Mouse (Mus musculus): ENCODE results near the gene Mrpl40. TPM values are rescaled to one million over a fixed set of nuclear protein-coding genes. Genes with fewer than 3 reads are reported as not detected.

Mrpl40 gene
- polyA plus RNA-seq, 1 experiment = 8.2 TPM

DNA sequence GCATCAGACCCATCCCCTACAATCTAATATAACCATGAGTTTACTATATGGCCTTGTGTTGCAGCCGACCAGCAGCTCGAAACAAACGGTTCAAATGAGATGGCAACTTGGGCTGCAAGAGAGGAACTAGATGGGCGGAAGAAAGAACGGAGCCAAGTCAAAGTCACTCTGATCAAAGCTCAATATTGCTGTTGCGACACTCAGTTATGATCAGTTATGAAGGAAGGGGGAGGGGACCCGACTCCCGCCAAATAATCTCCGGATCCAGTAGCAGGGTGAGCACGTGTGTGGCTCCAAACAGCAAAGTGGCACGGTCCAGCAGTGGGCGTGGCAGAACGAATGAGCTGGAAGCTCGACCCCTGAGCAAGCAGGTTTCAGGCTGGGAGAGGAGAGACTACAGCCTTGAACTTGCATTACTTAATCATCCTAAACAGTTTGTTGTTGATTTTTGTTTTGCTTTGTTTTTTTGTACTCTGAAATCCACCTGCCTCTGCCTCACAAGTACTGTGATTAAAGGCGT is 30.3 kb downstream of the Mrpl40 start:
- Histone ChIP-seq H3K27me3 (ENCODE audit: control insufficient read depth, insufficient read depth, low read length) (no peaks in the 10 kb centered on the region), H3K4me3 (ENCODE audit: low read depth, low read length) (no peak overlapping the region), H3K4me1 (ENCODE audit: control insufficient read depth, insufficient read depth, insufficient read length, low read length) (no peaks in the 10 kb centered on the region), H3K36me3 (ENCODE audit: control insufficient read depth, insufficient read depth, low read length) (no peaks in the 10 kb centered on the region), H3K27ac (ENCODE audit: insufficient read depth, low read depth, low read length) (no peak overlapping the region)
- WGBS = 76% methylated on average over 15 of the region's 15 CpGs
- no peak for TF ChIP-seq POLR2A (IDR thresholded peaks at IDR 0.05; ENCODE audit: low read depth, low read length)

DNA sequence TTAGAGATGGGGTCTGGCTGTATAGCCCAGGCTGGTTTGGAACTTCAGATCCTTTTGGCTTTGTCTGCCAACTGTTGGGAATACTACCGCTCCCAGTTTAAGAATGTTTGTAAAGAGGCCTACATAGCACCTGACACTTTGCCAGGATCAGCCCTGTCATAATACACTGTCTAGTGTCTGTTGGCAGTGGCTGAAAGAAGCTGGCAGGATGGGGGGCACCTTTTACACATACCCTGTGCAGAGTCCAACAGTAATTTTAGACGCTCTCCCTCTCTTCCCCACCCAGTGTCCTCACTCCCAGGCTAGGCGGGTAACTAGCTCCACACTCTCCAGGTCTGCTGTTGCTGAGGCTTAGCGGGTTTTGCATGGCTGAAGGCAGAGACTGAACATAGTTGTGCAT is 38.3 kb downstream of the Mrpl40 start:
- Histone ChIP-seq H3K27ac (ENCODE audit: insufficient read depth, low read depth, low read length) (no peak overlapping the region), H3K4me3 (ENCODE audit: low read depth, low read length) (no peak overlapping the region), H3K4me1 (ENCODE audit: control insufficient read depth, insufficient read depth, insufficient read length, low read length) (peaks cover 3% of the 10 kb centered on the region; the same call in 1 of the 2 replicates), H3K36me3 (ENCODE audit: control insufficient read depth, insufficient read depth, low read length) (peaks cover 12% of the 10 kb centered on the region), H3K27me3 (ENCODE audit: control insufficient read depth, insufficient read depth, low read length) (no peaks in the 10 kb centered on the region)
- WGBS = 75% methylated on average over 4 of the region's 4 CpGs
- no peak for TF ChIP-seq CTCF (IDR thresholded peaks at IDR 0.05; ENCODE audit: extremely low read depth, insufficient read length, insufficient replicate concordance, low read depth, low read length)
- no peak for TF ChIP-seq POLR2A (IDR thresholded peaks at IDR 0.05; ENCODE audit: low read depth, low read length)

DNA sequence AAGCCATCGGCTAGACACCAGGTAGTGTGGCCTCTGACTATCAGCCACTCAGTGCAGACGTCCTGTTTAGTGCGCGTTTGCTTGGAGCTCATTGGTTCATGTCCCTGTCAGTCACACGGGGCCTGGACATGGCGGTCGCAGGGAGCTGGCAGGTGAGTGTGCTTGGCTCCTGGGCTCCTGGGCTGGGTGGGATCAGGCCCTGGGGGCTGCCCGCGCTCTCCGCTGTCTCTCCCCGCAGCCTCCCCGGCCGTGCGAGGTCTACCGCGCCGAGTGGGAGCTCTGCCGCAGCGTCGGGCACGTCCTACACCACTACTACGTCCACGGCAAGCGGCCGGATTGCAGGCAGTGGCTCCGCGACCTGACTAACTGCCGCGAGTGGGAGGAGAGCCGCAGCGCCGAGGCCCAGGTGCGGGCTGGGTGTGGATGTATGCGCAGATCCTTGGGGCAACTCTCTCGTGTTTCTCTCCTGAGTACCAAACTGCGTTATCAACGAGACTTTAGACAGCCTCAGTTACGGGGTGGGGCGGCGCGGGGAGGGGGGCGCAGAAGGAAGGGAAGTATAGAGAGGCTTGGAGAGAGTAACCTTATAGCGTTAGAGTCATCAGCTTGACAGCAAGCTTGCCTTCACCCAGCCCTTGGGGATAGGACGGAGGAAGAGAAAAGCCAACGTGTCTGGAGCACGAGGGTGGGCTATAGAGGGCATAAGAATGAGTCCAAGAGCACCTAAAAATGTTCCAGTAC is 40.0 kb downstream of the Mrpl40 start, which contains the start of the genes 2510002D24Rik and Gm28539:
Gene 2510002D24Rik (plus strand): TSS at position 111 of the 741 bp plus-strand sequence.
Gene Gm28539 (plus strand): TSS at position 117 of the 741 bp plus-strand sequence.
- 1% methylated on average over 46 of the region's 46 CpGs for WGBS
- H3K27ac ChIP-seq (ENCODE audit: insufficient read depth, low read depth, low read length) = peak within 1 kb of the TSS; percentile 35; the same call in 1 of the 2 replicates

DNA sequence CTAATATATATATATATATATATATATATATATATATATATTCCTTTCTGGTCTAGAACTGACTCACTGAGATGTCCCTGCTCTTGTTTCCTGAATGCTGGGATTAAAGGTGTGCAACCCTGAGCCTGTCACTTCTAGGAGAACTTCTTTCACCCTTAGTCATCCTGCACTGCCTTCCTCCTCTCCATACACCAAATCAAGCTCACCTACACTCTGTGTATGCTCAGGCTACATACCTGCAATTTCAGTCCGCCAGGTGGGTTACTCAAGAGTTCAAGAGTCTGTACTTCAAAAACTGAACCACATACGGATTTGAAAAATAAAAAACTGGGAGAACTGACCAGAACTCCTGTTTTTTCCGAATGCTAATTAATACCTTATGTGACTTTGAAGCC is 40.6 kb downstream of the Mrpl40 start:
- whole genome bisulfite sequencing = 13% methylated on average over 3 of the region's 3 CpGs
- TF ChIP-seq CTCF (IDR thresholded peaks at IDR 0.05; ENCODE audit: extremely low read depth, insufficient read length, insufficient replicate concordance, low read depth, low read length) = no peak
- no peak for TF ChIP-seq POLR2A (IDR thresholded peaks at IDR 0.05; ENCODE audit: low read depth, low read length)

More for the DNA sequence above, 40.0 kb downstream of the Mrpl40 start, which contains the start of the genes 2510002D24Rik and Gm28539:
- Histone ChIP-seq H3K27me3 (ENCODE audit: control insufficient read depth, insufficient read depth, low read length) (no peaks in the 10 kb centered on the region), H3K36me3 (ENCODE audit: control insufficient read depth, insufficient read depth, low read length) (peaks cover 18% of the 10 kb centered on the region), H3K4me1 (ENCODE audit: control insufficient read depth, insufficient read depth, insufficient read length, low read length) (peaks cover 3% of the 10 kb centered on the region; the same call in 1 of the 2 replicates), H3K4me3 (ENCODE audit: low read depth, low read length) (peak within 1 kb of the TSS; percentile 93)
- TF ChIP-seq POLR2A (IDR thresholded peaks at IDR 0.05; ENCODE audit: low read depth, low read length) (peak; percentile 72; the same call in 1 of the 2 replicates), CTCF (IDR thresholded peaks at IDR 0.05; ENCODE audit: extremely low read depth, insufficient read length, insufficient replicate concordance, low read depth, low read length) (no peak)

DNA sequence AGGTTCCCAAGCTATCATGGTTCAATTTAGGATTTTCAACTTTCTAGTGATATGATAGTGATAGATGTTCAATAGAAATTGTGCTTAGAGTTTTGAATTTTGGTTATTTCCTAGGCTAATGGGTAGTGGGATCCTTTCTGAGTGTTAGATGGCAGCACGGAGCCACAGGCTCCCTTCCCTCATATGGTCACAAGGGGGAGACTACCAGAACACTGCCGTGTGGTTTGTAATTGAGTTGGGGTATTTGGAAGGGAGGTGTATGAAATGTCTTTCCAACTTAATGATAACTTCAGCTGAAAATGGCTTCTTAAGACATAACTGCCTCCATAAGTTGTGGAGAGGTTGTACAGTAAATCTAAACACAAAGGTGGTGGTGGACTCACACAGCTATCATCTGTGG is 43.2 kb downstream of the Mrpl40 start:
- Histone ChIP-seq H3K36me3 (ENCODE audit: control insufficient read depth, insufficient read depth, low read length) (peaks cover 39% of the 10 kb centered on the region), H3K27me3 (ENCODE audit: control insufficient read depth, insufficient read depth, low read length) (no peaks in the 10 kb centered on the region), H3K27ac (ENCODE audit: insufficient read depth, low read depth, low read length) (no peak overlapping the region), H3K4me1 (ENCODE audit: control insufficient read depth, insufficient read depth, insufficient read length, low read length) (peaks cover 3% of the 10 kb centered on the region; the same call in 1 of the 2 replicates), H3K4me3 (ENCODE audit: low read depth, low read length) (no peak overlapping the region)
- TF ChIP-seq CTCF (IDR thresholded peaks at IDR 0.05; ENCODE audit: extremely low read depth, insufficient read length, insufficient replicate concordance, low read depth, low read length) (no peak), POLR2A (IDR thresholded peaks at IDR 0.05; ENCODE audit: low read depth, low read length) (no peak)
- WGBS = 84% methylated on average over 2 of the region's 2 CpGs

More for the DNA sequence above, 40.6 kb downstream of the Mrpl40 start:
- Histone ChIP-seq H3K27ac (ENCODE audit: insufficient read depth, low read depth, low read length) (no peak overlapping the region), H3K27me3 (ENCODE audit: control insufficient read depth, insufficient read depth, low read length) (no peaks in the 10 kb centered on the region), H3K4me1 (ENCODE audit: control insufficient read depth, insufficient read depth, insufficient read length, low read length) (peaks cover 3% of the 10 kb centered on the region; the same call in 1 of the 2 replicates), H3K4me3 (ENCODE audit: low read depth, low read length) (no peak overlapping the region), H3K36me3 (ENCODE audit: control insufficient read depth, insufficient read depth, low read length) (peaks cover 23% of the 10 kb centered on the region)

DNA sequence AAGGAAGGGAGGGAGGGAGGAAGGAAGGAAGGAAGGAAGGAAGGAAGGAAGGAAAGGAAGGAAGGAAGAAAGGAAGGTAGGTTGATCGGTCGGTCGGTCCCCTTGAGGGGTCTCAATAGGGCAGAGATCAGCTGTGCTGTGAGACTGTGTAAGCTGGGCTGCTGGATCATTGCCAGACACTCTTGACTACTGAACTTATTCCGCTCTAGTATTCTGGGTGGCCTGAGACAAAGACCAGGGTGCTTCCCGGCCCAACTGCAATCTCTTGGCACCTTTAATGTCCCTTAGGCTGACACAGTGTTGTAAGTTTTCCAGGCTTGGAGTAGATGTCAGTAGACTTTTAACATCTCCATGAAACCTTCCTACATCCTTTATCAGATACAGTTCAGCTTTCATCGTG is 47.6 kb downstream of the Mrpl40 start:
- Histone ChIP-seq H3K4me3 (ENCODE audit: low read depth, low read length) (no peak overlapping the region), H3K27ac (ENCODE audit: insufficient read depth, low read depth, low read length) (no peak overlapping the region), H3K4me1 (ENCODE audit: control insufficient read depth, insufficient read depth, insufficient read length, low read length) (no peaks in the 10 kb centered on the region), H3K36me3 (ENCODE audit: control insufficient read depth, insufficient read depth, low read length) (peaks cover 68% of the 10 kb centered on the region), H3K27me3 (ENCODE audit: control insufficient read depth, insufficient read depth, low read length) (no peaks in the 10 kb centered on the region)
- WGBS = 87% methylated on average over 6 of the region's 6 CpGs
- TF ChIP-seq POLR2A (IDR thresholded peaks at IDR 0.05; ENCODE audit: low read depth, low read length) (no peak), CTCF (IDR thresholded peaks at IDR 0.05; ENCODE audit: extremely low read depth, insufficient read length, insufficient replicate concordance, low read depth, low read length) (no peak)

DNA sequence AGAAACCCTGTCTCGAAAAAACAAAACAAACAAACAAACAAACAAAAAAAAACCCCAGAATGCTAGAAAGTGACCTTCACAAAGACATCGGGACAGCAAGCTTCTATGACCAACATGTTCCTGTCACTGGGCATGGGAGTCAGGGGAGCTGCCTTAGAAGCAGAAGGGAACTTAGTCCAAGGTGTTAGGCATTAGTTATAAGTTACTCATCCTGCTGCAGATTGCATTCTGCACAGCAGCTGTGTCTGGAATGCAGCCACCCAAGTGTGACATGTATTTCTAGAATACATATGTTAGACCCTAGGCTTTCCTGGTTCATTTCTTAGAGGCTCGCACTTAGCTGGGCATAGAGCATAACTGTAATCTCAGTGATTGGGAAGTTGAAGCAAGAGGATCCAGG is 48.0 kb downstream of the Mrpl40 start:
- Histone ChIP-seq H3K4me3 (ENCODE audit: low read depth, low read length) (no peak overlapping the region), H3K4me1 (ENCODE audit: control insufficient read depth, insufficient read depth, insufficient read length, low read length) (no peaks in the 10 kb centered on the region), H3K27ac (ENCODE audit: insufficient read depth, low read depth, low read length) (no peak overlapping the region), H3K36me3 (ENCODE audit: control insufficient read depth, insufficient read depth, low read length) (peaks cover 66% of the 10 kb centered on the region), H3K27me3 (ENCODE audit: control insufficient read depth, insufficient read depth, low read length) (no peaks in the 10 kb centered on the region)
- WGBS = 89% methylated on average over 3 of the region's 3 CpGs
- no peak for TF ChIP-seq CTCF (IDR thresholded peaks at IDR 0.05; ENCODE audit: extremely low read depth, insufficient read length, insufficient replicate concordance, low read depth, low read length)

All from small intestine, adult 2 months (tissue).